Mouse (Mus musculus): ENCODE measurements around the gene Bgn. TPM values are rescaled to one million over a fixed set of nuclear protein-coding genes. Genes with fewer than 3 reads are reported as not detected.
"Not testable (repeated sequence)": the region's sequence is repeated elsewhere in the genome, so short reads cannot be mapped to it uniquely, and the experiment has no call there.

The Bgn gene
- polyA plus RNA-seq, 1 experiment = 77.7 TPM

- H3K27ac ChIP-seq (ENCODE audit: insufficient read depth, low read length) = no peak overlapping the region
- H3K4me1 ChIP-seq (ENCODE audit: control insufficient read depth, insufficient read depth, low read length) = no peaks in the 10 kb centered on the region
- H3K9ac ChIP-seq (ENCODE audit: low read depth, poor library complexity, severe bottlenecking) = no peak overlapping the region
- H3K9me3 ChIP-seq (replicated peaks; ENCODE audit: control insufficient read depth, insufficient read depth, low read length, poor library complexity, severe bottlenecking) = no peaks in the 10 kb centered on the region
- no peaks in the 10 kb centered on the region for H3K36me3 ChIP-seq (ENCODE audit: control insufficient read depth, insufficient read depth, low read length, poor library complexity, severe bottlenecking)
- H3K27me3 ChIP-seq (ENCODE audit: control insufficient read depth, insufficient read depth, low read length, poor library complexity, severe bottlenecking) = no peaks in the 10 kb centered on the region
- TF ChIP-seq POLR2A (IDR thresholded peaks at IDR 0.05; ENCODE audit: insufficient read depth, low read length) = no peak
- no peak for TF ChIP-seq EP300 (IDR thresholded peaks at IDR 0.05; ENCODE audit: insufficient read depth, low read depth, low read length)
- TF ChIP-seq CTCF (IDR thresholded peaks at IDR 0.05; ENCODE audit: low read depth, low read length) = no peak
- H3K4me3 ChIP-seq (ENCODE audit: low read depth, low read length) = no peak overlapping the region
Observed at GRCm38 (mm10) chrX:73482643-73483483, 539 bp upstream of the Bgn start.

DNA sequence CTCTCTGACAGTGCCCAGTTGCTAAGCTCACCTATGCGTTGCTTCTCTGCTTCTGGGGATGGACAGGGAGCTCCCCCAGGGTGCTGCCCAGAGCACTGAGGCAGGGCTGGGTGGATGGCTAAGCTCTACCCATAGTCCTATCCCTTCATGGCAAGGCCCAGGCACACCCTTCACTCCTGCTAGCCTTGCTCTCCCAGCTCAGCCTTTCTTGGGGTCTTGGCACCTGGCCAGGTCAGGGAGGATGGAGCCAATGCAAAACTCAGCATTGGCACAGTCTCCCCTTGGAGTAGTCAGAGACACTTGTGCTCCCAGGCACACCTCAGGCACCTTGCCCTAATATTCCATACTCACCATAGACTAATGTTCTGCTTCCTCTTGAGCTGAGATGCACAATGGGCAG is 674 bp downstream of the Bgn start:
- Histone ChIP-seq H3K27ac (ENCODE audit: insufficient read depth, low read length) (no peak overlapping the region), H3K9me3 (replicated peaks; ENCODE audit: control insufficient read depth, insufficient read depth, low read length, poor library complexity, severe bottlenecking) (no peaks in the 10 kb centered on the region), H3K9ac (ENCODE audit: low read depth, poor library complexity, severe bottlenecking) (no peak overlapping the region), H3K27me3 (ENCODE audit: control insufficient read depth, insufficient read depth, low read length, poor library complexity, severe bottlenecking) (no peaks in the 10 kb centered on the region), H3K4me3 (ENCODE audit: low read depth, low read length) (no peak overlapping the region), H3K36me3 (ENCODE audit: control insufficient read depth, insufficient read depth, low read length, poor library complexity, severe bottlenecking) (no peaks in the 10 kb centered on the region), H3K4me1 (ENCODE audit: control insufficient read depth, insufficient read depth, low read length) (no peaks in the 10 kb centered on the region)
- TF ChIP-seq EP300 (IDR thresholded peaks at IDR 0.05; ENCODE audit: insufficient read depth, low read depth, low read length) (no peak), CTCF (IDR thresholded peaks at IDR 0.05; ENCODE audit: low read depth, low read length) (no peak), POLR2A (IDR thresholded peaks at IDR 0.05; ENCODE audit: insufficient read depth, low read length) (no peak)

GRCm38 (mm10) chrX:73484870-73485269 is 1.5 kb downstream of the Bgn start:
- TF ChIP-seq POLR2A (IDR thresholded peaks at IDR 0.05; ENCODE audit: insufficient read depth, low read length) (no peak), EP300 (IDR thresholded peaks at IDR 0.05; ENCODE audit: insufficient read depth, low read depth, low read length) (no peak), CTCF (IDR thresholded peaks at IDR 0.05; ENCODE audit: low read depth, low read length) (no peak)
- no peaks in the 10 kb centered on the region for H3K27me3 ChIP-seq (ENCODE audit: control insufficient read depth, insufficient read depth, low read length, poor library complexity, severe bottlenecking)
- no peaks in the 10 kb centered on the region for H3K36me3 ChIP-seq (ENCODE audit: control insufficient read depth, insufficient read depth, low read length, poor library complexity, severe bottlenecking)
- H3K27ac ChIP-seq (ENCODE audit: insufficient read depth, low read length) = no peak overlapping the region
- no peak overlapping the region for H3K4me3 ChIP-seq (ENCODE audit: low read depth, low read length)
- no peak overlapping the region for H3K9ac ChIP-seq (ENCODE audit: low read depth, poor library complexity, severe bottlenecking)
- H3K4me1 ChIP-seq (ENCODE audit: control insufficient read depth, insufficient read depth, low read length) = no peaks in the 10 kb centered on the region
- no peaks in the 10 kb centered on the region for H3K9me3 ChIP-seq (replicated peaks; ENCODE audit: control insufficient read depth, insufficient read depth, low read length, poor library complexity, severe bottlenecking)

DNA sequence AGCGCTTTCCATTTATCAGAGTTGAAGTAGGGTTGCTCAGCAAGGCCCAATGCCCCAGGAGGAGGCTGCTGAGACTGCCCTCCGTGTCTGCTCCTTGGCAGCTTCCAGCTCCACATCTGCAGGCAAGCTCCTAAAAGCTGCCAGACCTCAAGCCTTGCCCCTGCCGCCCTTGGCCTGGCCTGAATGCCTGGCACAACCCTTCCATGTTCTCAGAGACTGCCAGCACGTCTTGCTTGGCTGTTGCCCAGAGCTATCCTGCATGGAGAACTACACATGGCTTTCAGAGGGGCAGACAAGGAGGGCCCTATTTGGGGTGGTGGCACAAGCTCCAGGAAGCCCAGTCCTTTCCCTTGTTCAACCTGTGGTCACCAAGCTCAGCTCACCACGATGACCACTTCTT is 3.5 kb downstream of the Bgn start:
- H3K4me1 ChIP-seq (ENCODE audit: control insufficient read depth, insufficient read depth, low read length) = no peaks in the 10 kb centered on the region
- no peaks in the 10 kb centered on the region for H3K36me3 ChIP-seq (ENCODE audit: control insufficient read depth, insufficient read depth, low read length, poor library complexity, severe bottlenecking)
- H3K9ac ChIP-seq (ENCODE audit: low read depth, poor library complexity, severe bottlenecking) = no peak overlapping the region
- H3K9me3 ChIP-seq (replicated peaks; ENCODE audit: control insufficient read depth, insufficient read depth, low read length, poor library complexity, severe bottlenecking) = no peaks in the 10 kb centered on the region
- H3K4me3 ChIP-seq (ENCODE audit: low read depth, low read length) = no peak overlapping the region
- no peaks in the 10 kb centered on the region for H3K27me3 ChIP-seq (ENCODE audit: control insufficient read depth, insufficient read depth, low read length, poor library complexity, severe bottlenecking)
- no peak for TF ChIP-seq CTCF (IDR thresholded peaks at IDR 0.05; ENCODE audit: low read depth, low read length)
- TF ChIP-seq EP300 (IDR thresholded peaks at IDR 0.05; ENCODE audit: insufficient read depth, low read depth, low read length) = no peak
- TF ChIP-seq POLR2A (IDR thresholded peaks at IDR 0.05; ENCODE audit: insufficient read depth, low read length) = no peak
- no peak overlapping the region for H3K27ac ChIP-seq (ENCODE audit: insufficient read depth, low read length)

DNA sequence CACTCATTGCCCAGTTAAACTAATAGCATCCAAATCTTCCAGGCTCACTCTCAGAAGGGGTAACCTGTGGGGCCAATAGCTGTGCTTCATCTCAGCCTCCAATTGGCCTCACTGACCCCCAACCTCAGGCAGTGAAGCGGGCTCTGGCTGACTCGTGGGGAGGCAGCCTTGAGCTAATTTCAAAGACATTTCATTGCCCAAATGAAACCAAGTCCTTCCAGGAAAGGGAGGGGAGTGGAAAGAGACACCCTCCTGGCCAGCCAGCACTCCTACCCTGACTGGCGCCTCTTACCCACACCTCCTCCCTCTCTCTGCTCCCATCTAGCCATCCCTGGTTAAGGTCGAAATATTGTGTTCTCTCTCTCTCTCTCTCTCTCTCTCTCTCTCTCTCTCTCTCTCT is 6.8 kb downstream of the Bgn start:
- no peaks in the 10 kb centered on the region for H3K4me1 ChIP-seq (ENCODE audit: control insufficient read depth, insufficient read depth, low read length)
- H3K9me3 ChIP-seq (replicated peaks; ENCODE audit: control insufficient read depth, insufficient read depth, low read length, poor library complexity, severe bottlenecking) = no peaks in the 10 kb centered on the region
- no peak overlapping the region for H3K4me3 ChIP-seq (ENCODE audit: low read depth, low read length)
- no peaks in the 10 kb centered on the region for H3K27me3 ChIP-seq (ENCODE audit: control insufficient read depth, insufficient read depth, low read length, poor library complexity, severe bottlenecking)
- no peak overlapping the region for H3K27ac ChIP-seq (ENCODE audit: insufficient read depth, low read length)
- no peak overlapping the region for H3K9ac ChIP-seq (ENCODE audit: low read depth, poor library complexity, severe bottlenecking)
- TF ChIP-seq EP300 (IDR thresholded peaks at IDR 0.05; ENCODE audit: insufficient read depth, low read depth, low read length) (no peak), CTCF (IDR thresholded peaks at IDR 0.05; ENCODE audit: low read depth, low read length) (no peak), POLR2A (IDR thresholded peaks at IDR 0.05; ENCODE audit: insufficient read depth, low read length) (no peak)
- H3K36me3 ChIP-seq (ENCODE audit: control insufficient read depth, insufficient read depth, low read length, poor library complexity, severe bottlenecking) = no peaks in the 10 kb centered on the region

GRCm38 (mm10) chrX:73490804-73491203 is 7.4 kb downstream of the Bgn start:
- Histone ChIP-seq H3K9ac (ENCODE audit: low read depth, poor library complexity, severe bottlenecking) (no peak overlapping the region), H3K9me3 (replicated peaks; ENCODE audit: control insufficient read depth, insufficient read depth, low read length, poor library complexity, severe bottlenecking) (no peaks in the 10 kb centered on the region), H3K27me3 (ENCODE audit: control insufficient read depth, insufficient read depth, low read length, poor library complexity, severe bottlenecking) (no peaks in the 10 kb centered on the region), H3K27ac (ENCODE audit: insufficient read depth, low read length) (no peak overlapping the region), H3K4me1 (ENCODE audit: control insufficient read depth, insufficient read depth, low read length) (no peaks in the 10 kb centered on the region), H3K4me3 (ENCODE audit: low read depth, low read length) (no peak overlapping the region), H3K36me3 (ENCODE audit: control insufficient read depth, insufficient read depth, low read length, poor library complexity, severe bottlenecking) (no peaks in the 10 kb centered on the region)
- TF ChIP-seq POLR2A (IDR thresholded peaks at IDR 0.05; ENCODE audit: insufficient read depth, low read length) (no peak), CTCF (IDR thresholded peaks at IDR 0.05; ENCODE audit: low read depth, low read length) (no peak)

- H3K4me3 ChIP-seq (ENCODE audit: low read depth, low read length); H3K27me3 ChIP-seq (ENCODE audit: control insufficient read depth, insufficient read depth, low read length, poor library complexity, severe bottlenecking); H3K27ac ChIP-seq (ENCODE audit: insufficient read depth, low read length); H3K9ac ChIP-seq (ENCODE audit: low read depth, poor library complexity, severe bottlenecking); H3K36me3 ChIP-seq (ENCODE audit: control insufficient read depth, insufficient read depth, low read length, poor library complexity, severe bottlenecking); H3K9me3 ChIP-seq (replicated peaks; ENCODE audit: control insufficient read depth, insufficient read depth, low read length, poor library complexity, severe bottlenecking); H3K4me1 ChIP-seq (ENCODE audit: control insufficient read depth, insufficient read depth, low read length): not testable (repeated sequence)
Observed at GRCm38 (mm10) chrX:73493567-73493966, 10.2 kb downstream of the Bgn start.

All from ES-Bruce4 (cell line).